Mouse (Mus musculus) cortical plate, adult 2 months (tissue): ENCODE measurements around the gene Tescl.

Source experiments
- CTCF ChIP-seq: fragments of 200-500 bp; IDR thresholded peaks from 2 replicates; pipeline ENCODE4 v1.5.1; 2011; ENCODE audit warnings: mild to moderate bottlenecking, control low read depth, low read length; ENCODE audit not compliant: insufficient read depth; ENCODE audit errors: extremely low read depth
- POLR2A ChIP-seq: fragments of 200-500 bp; IDR thresholded peaks from 2 replicates; pipeline ENCODE4 v1.6.1; 2011; ENCODE audit warnings: mild to moderate bottlenecking, low read length, control low read depth; ENCODE audit not compliant: insufficient read depth; ENCODE audit errors: extremely low read depth

- TF ChIP-seq POLR2A (no peak), CTCF (no peak)
Measured at GRCm38 (mm10) chr7:24287670-24288069, 46.1 kb downstream of the Tescl start.
